Mouse (Mus musculus) embryo, embryonic 10 days (tissue): ENCODE data around the gene Gm37596.
"Not testable (repeated sequence)": the region's sequence is repeated elsewhere in the genome, so short reads cannot be mapped to it uniquely, and the experiment has no call there.

Experiments used
- DNase-seq: peaks from one replicate; pipeline ENCODE4 v3.0.0-alpha.2; 2015; ENCODE audit warnings: low spot score

Gene Gm37596

GRCm38 (mm10) chr3:93692970-93693369, at the start of gene Gm37596:
Gene Gm37596 (minus strand): TSS chr3:93693070.
- not testable (repeated sequence) for DNase-seq

- not testable (repeated sequence) for DNase-seq
Observed at GRCm38 (mm10) chr3:93708969-93709637, 16.2 kb upstream of the Gm37596 start.

- not testable (repeated sequence) for DNase-seq
Observed at GRCm38 (mm10) chr3:93676210-93676609, 16.7 kb downstream of the Gm37596 start, which contains the start of gene Tdpoz1. Gene Tdpoz1 (minus strand): TSS chr3:93676310.

- DNase-seq: not testable (repeated sequence)
Observed at GRCm38 (mm10) chr3:93670805-93671503, 21.9 kb downstream of the Gm37596 start.

GRCm38 (mm10) chr3:93654260-93654659, 38.6 kb downstream of the Gm37596 start:
- DNase-seq: no peak

GRCm38 (mm10) chr3:93652586-93652985, 40.3 kb downstream of the Gm37596 start, which contains the start of gene Tdpoz2:
Gene Tdpoz2 (minus strand): TSS chr3:93652686.
- DNase-seq: no peak
